In genomic region chr4:58519891-58520290, GRCm38 (mm10) we compare ENCODE assay signal across 23 mouse cellular contexts. TPM values are rescaled to one million over a fixed set of nuclear protein-coding genes. Genes with fewer than 3 reads are reported as not detected.
DNase-seq lines count a peak whose midpoint lies in the region; ATAC-seq and TF ChIP-seq lines count a peak whose summit lies in the region.
"Had no signal": no experiment of that assay in that cellular context is flagged by ENCODE, and none has a peak within 500 bp of the region (broad histone marks: within the 10 kb centered on the region; RNA-seq: fewer than 3 reads in every experiment).

No protein-coding gene starts in this region.

- TF ChIP-seq CTCF in gastrocnemius, adult 2 months (IDR thresholded peaks at IDR 0.05), result no peak

- 72% methylated on average over 4 of the region's 4 CpGs for WGBS in limb, embryonic 11.5 days

- H3K4me1 ChIP-seq in limb, embryonic 11.5 days (ENCODE audit: control insufficient read depth, insufficient read depth, low read length), result peaks cover 40% of the 10 kb centered on the region
- H3K4me1 ChIP-seq: forebrain, embryonic 12.5 days; forebrain, embryonic 15.5 days had no signal

- no peaks in the 10 kb centered on the region for H3K36me3 ChIP-seq in limb, embryonic 11.5 days (ENCODE audit: control insufficient read depth, insufficient read depth, low read length)
- H3K36me3 ChIP-seq: embryonic facial prominence, embryonic 15.5 days; forebrain, embryonic 12.5 days; forebrain, embryonic 15.5 days; heart, embryonic 13.5 days had no signal

- H3K27ac ChIP-seq in gastrocnemius, adult 2 months, result peak overlapping the region; percentile 38; the same call in 1 of the 2 replicates
- 0 out of 2 replicates have a peak overlapping the region, but pooled peaks have one; percentile 55 for H3K27ac ChIP-seq in limb, embryonic 11.5 days (replicated peaks; ENCODE audit: low read depth, low read length)
- H3K27ac ChIP-seq: embryonic facial prominence, embryonic 12.5 days; embryonic facial prominence, embryonic 15.5 days; forebrain, embryonic 12.5 days; forebrain, embryonic 15.5 days; heart, embryonic 13.5 days; hindbrain, embryonic 14.5 days had no signal

- no peaks in the 10 kb centered on the region for H3K27me3 ChIP-seq in limb, embryonic 11.5 days (ENCODE audit: control insufficient read depth, insufficient read depth, low read length)
- H3K27me3 ChIP-seq: embryonic facial prominence, embryonic 12.5 days; embryonic facial prominence, embryonic 15.5 days; forebrain, embryonic 12.5 days; forebrain, embryonic 15.5 days; heart, embryonic 13.5 days; Patski had no signal

- H3K4me3 ChIP-seq in gastrocnemius, adult 2 months, result no peak overlapping the region
- H3K4me3 ChIP-seq in limb, embryonic 11.5 days (ENCODE audit: low read depth, low read length), result no peak overlapping the region
- H3K4me3 ChIP-seq: embryonic facial prominence, embryonic 12.5 days; embryonic facial prominence, embryonic 15.5 days; erythroblast, embryonic 14.5 days; forebrain, embryonic 12.5 days; forebrain, embryonic 15.5 days; heart, embryonic 13.5 days had no signal

- DNase-seq in gastrocnemius, adult 2 months, result no peak
- no peak for DNase-seq in gastrocnemius, adult 18-20 months (ENCODE audit: low spot score)
- peak; percentile 38 for DNase-seq in NIH3T3 (ENCODE audit: low read depth)
- no peak for DNase-seq in limb, embryonic 11.5 days (ENCODE audit: low spot score)
- DNase-seq in spleen, postnatal 10 days (ENCODE audit: low spot score in 2 of 2), result no peak
- no peak for DNase-seq in adrenal gland, postnatal 36 days
- DNase-seq: adrenal gland, postnatal 10 days; cerebellum, adult 11 months; cerebellum, adult 2 months; cerebellum, adult 9-11 months; cerebellum, postnatal 25 days; gastrocnemius, postnatal 14 days; heart, adult 18-20 months; heart, postnatal 14 days; heart, postnatal 4 days had no signal

- H3K9ac ChIP-seq in limb, embryonic 11.5 days (ENCODE audit: low read length), result no peak overlapping the region
- H3K9ac ChIP-seq: embryonic facial prominence, embryonic 12.5 days; embryonic facial prominence, embryonic 15.5 days; forebrain, embryonic 12.5 days; forebrain, embryonic 15.5 days; heart, embryonic 13.5 days; hindbrain, embryonic 14.5 days had no signal

- no peaks in the 10 kb centered on the region for H3K9me3 ChIP-seq in limb, embryonic 11.5 days (ENCODE audit: control insufficient read depth, low read length)
- H3K9me3 ChIP-seq: embryonic facial prominence, embryonic 12.5 days; embryonic facial prominence, embryonic 15.5 days; forebrain, embryonic 12.5 days; forebrain, embryonic 15.5 days; heart, embryonic 13.5 days had no signal

- H3K4me2 ChIP-seq in limb, embryonic 11.5 days (ENCODE audit: low read depth, severe bottlenecking), result no peak overlapping the region
- H3K4me2 ChIP-seq: embryonic facial prominence, embryonic 12.5 days; embryonic facial prominence, embryonic 15.5 days; forebrain, embryonic 12.5 days; forebrain, embryonic 15.5 days; heart, embryonic 13.5 days; hindbrain, embryonic 14.5 days had no signal

- intact Hi-C loops in gastrocnemius, adult 2 months (cut with DNase I), result no loop called here

- no peak for ATAC-seq in limb, embryonic 11.5 days (ENCODE audit: insufficient number of reproducible peaks, low FRiP score, low TSS enrichment, low read depth)
- ATAC-seq: forebrain, embryonic 15.5 days; Patski had no signal

RNA-seq across cellular contexts. Expression of gene Lpar1, which starts 33.8 kb away (rescaled TPM):
- 10 to 100 TPM in 1 of 2 experiments, 1 to 10 TPM in 1; 5.3 to 13.8 TPM for total RNA-seq in gastrocnemius, adult 2 months (2021)
- total RNA-seq in gastrocnemius, adult 18-20 months (2021), result 10 to 100 TPM in 1 of 2 experiments, 1 to 10 TPM in 1; 4.4 to 10.2 TPM
- 256 and 263 TPM in 2 replicates for polyA plus RNA-seq in limb, embryonic 11.5 days (2014; fragmentation: Nextera tagmentation; extraction: Ambion mirVana)
- total RNA-seq in adrenal gland, postnatal 36 days (2021), result 10 to 100 TPM; 15.9 to 28.0 TPM
